Mouse (Mus musculus): ENCODE measurements around the gene Pcif1. TPM values are rescaled to one million over a fixed set of nuclear protein-coding genes. Genes with fewer than 3 reads are reported as not detected.

Pcif1 gene
- polyA plus RNA-seq, 2 experiments, result 40.5 to 66.4 TPM

DNA sequence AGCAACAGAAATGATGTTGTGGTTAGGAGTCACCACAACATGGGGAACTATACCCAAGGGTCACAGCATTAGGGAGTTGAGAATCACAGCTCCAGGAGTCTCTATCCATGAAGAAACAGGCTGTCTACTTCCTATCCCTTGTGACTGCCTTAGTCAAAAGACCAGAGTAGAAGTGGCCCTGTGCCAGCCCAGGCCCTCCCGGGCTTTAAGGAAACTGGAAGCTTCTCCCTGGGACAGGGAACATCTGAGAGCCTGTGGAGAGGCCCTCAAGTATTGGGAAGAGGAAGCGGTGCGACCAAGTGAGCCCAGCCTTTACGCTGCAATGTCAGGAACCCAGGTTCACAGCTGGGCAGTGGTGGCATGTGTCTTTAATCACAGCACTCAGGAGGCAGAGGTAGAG lies 56.9 kb downstream of the Pcif1 start:
- Histone ChIP-seq H3K4me3 (replicated peaks; ENCODE audit: low read length) (no peak overlapping the region), H3K9me3 (ENCODE audit: control insufficient read depth, low read length) (no peaks in the 10 kb centered on the region), H3K27ac (replicated peaks; ENCODE audit: low read depth, low read length) (no peak overlapping the region), H3K9ac (ENCODE audit: low read depth, low read length, severe bottlenecking) (no peak overlapping the region), H3K4me2 (replicated peaks; ENCODE audit: low read depth, low read length, severe bottlenecking) (no peak overlapping the region), H3K36me3 (ENCODE audit: control insufficient read depth, insufficient read depth, low read length) (no peaks in the 10 kb centered on the region), H3K27me3 (ENCODE audit: control insufficient read depth, insufficient read depth, low read length) (peaks cover 17% of the 10 kb centered on the region), H3K4me1 (ENCODE audit: control insufficient read depth, insufficient read depth, low read length) (peaks cover 19% of the 10 kb centered on the region)
- ATAC-seq (ENCODE audit: low FRiP score, low read depth) (no peak), DNase-seq (ENCODE audit: low spot score) (no peak)
- TF ChIP-seq POLR2A (IDR thresholded peaks at IDR 0.05; ENCODE audit: borderline replicate concordance, extremely low read depth, insufficient read depth, insufficient read length), result no peak
- 51% methylated on average over 4 of the region's 4 CpGs for WGBS

DNA sequence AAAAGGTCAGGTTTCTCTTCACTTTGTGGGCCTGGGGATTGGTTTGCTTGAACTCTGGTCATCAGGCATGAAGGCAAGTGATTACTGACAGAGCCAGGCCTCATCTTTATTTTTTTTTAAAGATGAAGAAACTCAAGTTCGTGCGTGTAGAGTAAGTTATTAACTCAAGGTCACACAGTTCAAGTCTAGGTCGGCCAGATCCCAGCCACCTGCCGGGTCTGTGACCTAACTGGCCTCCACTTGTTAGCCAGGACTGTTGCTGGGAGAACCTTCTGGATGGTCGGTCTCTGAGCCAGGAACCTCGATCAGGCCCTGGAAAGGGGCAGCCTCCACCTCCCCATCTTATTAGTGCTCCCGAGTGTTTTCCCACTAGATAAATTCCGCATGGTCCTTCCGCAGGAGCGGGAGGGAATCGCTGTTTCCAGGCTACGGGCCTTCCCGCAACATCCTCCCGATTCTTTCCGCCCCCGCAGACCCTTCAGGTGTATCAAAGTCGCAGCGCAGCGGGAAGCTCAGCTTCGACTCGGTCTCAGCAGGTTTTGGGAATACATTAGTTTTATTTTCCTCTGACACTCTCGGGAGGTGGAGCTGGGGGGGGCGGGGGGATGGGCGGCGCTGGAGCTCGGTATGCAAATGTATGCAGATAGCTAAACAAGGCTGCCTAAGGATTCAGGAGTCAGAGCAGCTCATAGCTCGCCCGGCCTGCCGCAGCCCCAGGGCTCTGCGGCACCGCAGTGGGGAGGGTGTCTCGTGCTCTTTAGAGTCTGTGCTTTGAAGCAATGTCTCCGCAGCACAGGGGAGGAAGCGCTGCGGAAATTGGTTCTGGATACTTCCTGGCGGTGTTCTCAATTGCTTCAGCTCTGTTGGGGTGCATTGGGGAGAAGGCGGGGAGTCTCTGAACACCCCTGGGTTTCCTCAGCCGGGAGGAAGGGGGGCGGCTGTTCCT lies 59.3 kb downstream of the Pcif1 start:
- Histone ChIP-seq H3K27me3 (ENCODE audit: control insufficient read depth, insufficient read depth, low read length) (peaks cover 17% of the 10 kb centered on the region), H3K27ac (replicated peaks; ENCODE audit: low read depth, low read length) (no peak overlapping the region), H3K9me3 (ENCODE audit: control insufficient read depth, low read length) (no peaks in the 10 kb centered on the region), H3K4me1 (ENCODE audit: control insufficient read depth, insufficient read depth, low read length) (peaks cover 19% of the 10 kb centered on the region), H3K9ac (ENCODE audit: low read depth, low read length, severe bottlenecking) (peak overlapping the region; percentile 34; the same call in 1 of the 2 replicates), H3K4me2 (replicated peaks; ENCODE audit: low read depth, low read length, severe bottlenecking) (peak overlapping the region; percentile 57), H3K4me3 (replicated peaks; ENCODE audit: low read length) (peak overlapping the region; percentile 34), H3K36me3 (ENCODE audit: control insufficient read depth, insufficient read depth, low read length) (no peaks in the 10 kb centered on the region)
- no peak for ATAC-seq (ENCODE audit: low FRiP score, low read depth)
- WGBS, result under 1% methylated on average over 39 of the region's 39 CpGs
- DNase-seq (ENCODE audit: low spot score), result peak; percentile 52
- no peak for TF ChIP-seq POLR2A (IDR thresholded peaks at IDR 0.05; ENCODE audit: borderline replicate concordance, extremely low read depth, insufficient read depth, insufficient read length)

DNA sequence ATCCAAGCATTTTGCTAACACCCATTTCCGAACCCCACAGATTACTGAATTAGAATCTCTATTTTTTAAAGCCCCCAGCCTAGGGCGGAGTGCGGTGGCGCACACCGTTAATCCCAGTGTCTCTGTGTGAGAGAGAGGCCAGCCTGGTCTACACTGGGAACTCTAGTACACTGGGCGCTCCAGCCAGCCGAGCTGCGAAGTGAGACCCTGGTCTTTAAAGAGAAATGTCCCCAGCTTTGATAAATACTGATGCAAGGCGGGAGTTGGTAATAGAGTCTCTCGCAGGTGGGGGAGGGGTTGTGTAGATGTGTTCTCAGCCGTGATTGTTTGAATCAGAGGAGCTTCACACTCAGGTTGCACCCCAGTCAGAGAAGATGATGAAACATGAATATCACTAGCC lies 60.0 kb downstream of the Pcif1 start:
- peaks cover 17% of the 10 kb centered on the region for H3K27me3 ChIP-seq (ENCODE audit: control insufficient read depth, insufficient read depth, low read length)
- DNase-seq (ENCODE audit: low spot score) (no peak), ATAC-seq (ENCODE audit: low FRiP score, low read depth) (no peak)
- peak overlapping the region; percentile 34 for H3K4me3 ChIP-seq (replicated peaks; ENCODE audit: low read length)
- peaks cover 19% of the 10 kb centered on the region for H3K4me1 ChIP-seq (ENCODE audit: control insufficient read depth, insufficient read depth, low read length)
- no peak for TF ChIP-seq POLR2A (IDR thresholded peaks at IDR 0.05; ENCODE audit: borderline replicate concordance, extremely low read depth, insufficient read depth, insufficient read length)
- no peak overlapping the region for H3K27ac ChIP-seq (replicated peaks; ENCODE audit: low read depth, low read length)
- no peaks in the 10 kb centered on the region for H3K9me3 ChIP-seq (ENCODE audit: control insufficient read depth, low read length)
- 2% methylated on average over 11 of the region's 11 CpGs for WGBS
- peak overlapping the region; percentile 57 for H3K4me2 ChIP-seq (replicated peaks; ENCODE audit: low read depth, low read length, severe bottlenecking)
- H3K9ac ChIP-seq (ENCODE audit: low read depth, low read length, severe bottlenecking), result 0 out of 2 replicates have a peak overlapping the region, but pooled peaks have one; percentile 34
- H3K36me3 ChIP-seq (ENCODE audit: control insufficient read depth, insufficient read depth, low read length), result no peaks in the 10 kb centered on the region

DNA sequence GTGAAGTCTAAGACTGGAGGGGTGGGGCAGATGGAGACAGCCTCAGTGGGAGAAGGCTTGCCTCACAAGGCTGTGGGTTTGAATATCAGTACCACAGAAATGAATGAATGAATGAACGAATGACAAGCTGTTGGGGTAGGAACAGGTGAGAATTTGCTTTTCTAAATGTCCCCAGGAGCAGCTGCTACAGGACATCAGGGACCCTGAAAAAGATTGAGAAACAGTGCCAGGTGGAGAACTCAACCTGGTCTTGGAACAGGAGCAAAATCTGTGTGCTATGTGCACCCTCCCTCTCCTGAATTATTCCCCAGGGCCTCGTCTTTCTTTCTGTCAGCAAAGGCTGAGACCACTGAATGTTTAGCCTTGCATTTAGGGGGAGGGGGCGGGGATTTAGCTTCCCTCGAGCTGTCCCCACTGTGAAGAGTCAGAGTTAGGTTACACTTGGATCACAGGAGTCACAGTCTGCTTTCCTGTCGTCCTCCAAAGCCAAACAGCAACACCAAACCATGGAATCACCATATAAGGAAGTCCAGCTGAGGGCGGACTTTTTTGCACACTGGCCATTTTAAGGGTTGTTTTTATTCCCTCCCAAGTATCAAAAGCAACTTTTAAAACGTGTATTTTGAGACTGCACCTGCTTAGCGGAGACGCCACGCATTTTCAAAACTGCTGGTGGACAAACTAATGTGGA lies 61.2 kb downstream of the Pcif1 start, which contains the start of gene Mmp9:
Gene Mmp9 (plus strand): TSS at position 641 of the 691 bp plus-strand sequence.
- Histone ChIP-seq H3K4me1 (ENCODE audit: control insufficient read depth, insufficient read depth, low read length) (peaks cover 19% of the 10 kb centered on the region), H3K9ac (ENCODE audit: low read depth, low read length, severe bottlenecking) (no peak within 1 kb of the TSS), H3K36me3 (ENCODE audit: control insufficient read depth, insufficient read depth, low read length) (no peaks in the 10 kb centered on the region), H3K4me2 (replicated peaks; ENCODE audit: low read depth, low read length, severe bottlenecking) (no peak within 1 kb of the TSS), H3K4me3 (replicated peaks; ENCODE audit: low read length) (no peak within 1 kb of the TSS), H3K9me3 (ENCODE audit: control insufficient read depth, low read length) (no peaks in the 10 kb centered on the region), H3K27me3 (ENCODE audit: control insufficient read depth, insufficient read depth, low read length) (peaks cover 17% of the 10 kb centered on the region), H3K27ac (replicated peaks; ENCODE audit: low read depth, low read length) (no peak within 1 kb of the TSS)
- TF ChIP-seq POLR2A (IDR thresholded peaks at IDR 0.05; ENCODE audit: borderline replicate concordance, extremely low read depth, insufficient read depth, insufficient read length), result no peak
- 20% methylated on average over 10 of the region's 10 CpGs for WGBS
- DNase-seq (ENCODE audit: low spot score) (no peak), ATAC-seq (ENCODE audit: low FRiP score, low read depth) (peak; percentile 67)

DNA sequence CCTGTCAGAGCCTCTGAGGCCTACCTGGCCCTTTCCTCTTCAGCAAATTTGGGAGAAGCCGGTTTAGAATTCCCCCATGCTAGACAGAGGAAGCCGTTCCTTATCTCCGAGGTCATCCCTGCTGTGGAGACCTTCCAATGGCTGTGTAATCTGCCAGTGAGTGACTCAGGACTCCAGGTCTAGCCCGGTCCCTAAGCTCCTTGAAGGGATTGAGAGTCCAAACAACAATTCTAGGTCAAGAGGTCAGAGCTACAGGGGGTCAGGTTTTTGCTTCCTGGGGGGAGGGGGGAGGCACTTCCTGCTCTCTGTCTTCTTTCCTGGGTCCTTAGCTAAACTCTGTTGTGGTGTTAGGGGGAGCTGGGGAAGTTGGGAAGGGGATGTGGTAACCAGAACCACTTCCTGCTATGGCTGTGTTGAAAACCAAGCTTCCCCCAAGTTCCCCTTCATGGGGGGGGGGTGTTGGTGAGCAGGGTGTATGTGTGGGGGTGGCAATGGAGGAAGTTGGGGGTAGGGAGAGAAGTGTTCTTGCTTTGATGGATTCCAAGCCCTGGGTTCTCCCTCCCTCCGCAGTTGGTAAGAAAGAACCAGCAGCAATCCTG lies 63.7 kb downstream of the Pcif1 start:
- Histone ChIP-seq H3K27me3 (ENCODE audit: control insufficient read depth, insufficient read depth, low read length) (peaks cover 15% of the 10 kb centered on the region), H3K9ac (ENCODE audit: low read depth, low read length, severe bottlenecking) (no peak overlapping the region), H3K36me3 (ENCODE audit: control insufficient read depth, insufficient read depth, low read length) (no peaks in the 10 kb centered on the region), H3K4me1 (ENCODE audit: control insufficient read depth, insufficient read depth, low read length) (peaks cover 25% of the 10 kb centered on the region), H3K9me3 (ENCODE audit: control insufficient read depth, low read length) (no peaks in the 10 kb centered on the region), H3K4me3 (replicated peaks; ENCODE audit: low read length) (no peak overlapping the region), H3K27ac (replicated peaks; ENCODE audit: low read depth, low read length) (no peak overlapping the region), H3K4me2 (replicated peaks; ENCODE audit: low read depth, low read length, severe bottlenecking) (no peak overlapping the region)
- no peak for DNase-seq (ENCODE audit: low spot score)
- WGBS, result 26% methylated on average over 5 of the region's 5 CpGs
- no peak for ATAC-seq (ENCODE audit: low FRiP score, low read depth)
- no peak for TF ChIP-seq POLR2A (IDR thresholded peaks at IDR 0.05; ENCODE audit: borderline replicate concordance, extremely low read depth, insufficient read depth, insufficient read length)

Other genes starting within 250 kb of the Pcif1 start
- not detected in 2 replicates for gene Wfdc16, start 240.5 kb upstream of the Pcif1 start, polyA plus RNA-seq (2012; rRNA removed)
- not detected in 2 replicates for gene Wfdc16, start 240.5 kb upstream of the Pcif1 start, polyA plus RNA-seq (2014; fragmentation: Nextera tagmentation; extraction: Ambion mirVana)
- 0.31 and 0.37 TPM in 2 replicates for gene Wfdc10, start 223.3 kb upstream of the Pcif1 start, polyA plus RNA-seq (2012; rRNA removed)
- gene Wfdc10, start 223.3 kb upstream of the Pcif1 start, polyA plus RNA-seq (2014; fragmentation: Nextera tagmentation; extraction: Ambion mirVana), result 0.68 TPM in 1 of 2 replicates, not detected in the other
- not detected in 2 replicates for gene Wfdc9, start 222.7 kb upstream of the Pcif1 start, polyA plus RNA-seq (2012; rRNA removed)
- not detected in 2 replicates for gene Wfdc9, start 222.7 kb upstream of the Pcif1 start, polyA plus RNA-seq (2014; fragmentation: Nextera tagmentation; extraction: Ambion mirVana)
- not detected in 2 replicates for gene Wfdc11, start 205.2 kb upstream of the Pcif1 start, polyA plus RNA-seq (2012; rRNA removed)
- not detected in 2 replicates for gene Wfdc11, start 205.2 kb upstream of the Pcif1 start, polyA plus RNA-seq (2014; fragmentation: Nextera tagmentation; extraction: Ambion mirVana)
- gene Wfdc13, start 194.2 kb upstream of the Pcif1 start, polyA plus RNA-seq (2012; rRNA removed), result 0.06 and 0.08 TPM in 2 replicates
- gene Wfdc13, start 194.2 kb upstream of the Pcif1 start, polyA plus RNA-seq (2014; fragmentation: Nextera tagmentation; extraction: Ambion mirVana), result 0.18 TPM in 1 of 2 replicates, not detected in the other
- gene Spint4, start 180.8 kb upstream of the Pcif1 start, polyA plus RNA-seq (2012; rRNA removed), result not detected in 2 replicates
- not detected in 2 replicates for gene Spint4, start 180.8 kb upstream of the Pcif1 start, polyA plus RNA-seq (2014; fragmentation: Nextera tagmentation; extraction: Ambion mirVana)
- gene Spint5, start 164.0 kb upstream of the Pcif1 start, polyA plus RNA-seq (2012; rRNA removed), result not detected in 2 replicates
- not detected in 2 replicates for gene Spint5, start 164.0 kb upstream of the Pcif1 start, polyA plus RNA-seq (2014; fragmentation: Nextera tagmentation; extraction: Ambion mirVana)
- 0.67 and 0.79 TPM in 2 replicates for gene Wfdc3, start 133.4 kb upstream of the Pcif1 start, polyA plus RNA-seq (2012; rRNA removed)
- gene Wfdc3, start 133.4 kb upstream of the Pcif1 start, polyA plus RNA-seq (2014; fragmentation: Nextera tagmentation; extraction: Ambion mirVana), result 0.37 and 0.50 TPM in 2 replicates
- 46.0 and 58.6 TPM in 2 replicates for gene Dnttip1, start 133.3 kb upstream of the Pcif1 start, polyA plus RNA-seq (2012; rRNA removed)
- 70.1 and 70.6 TPM in 2 replicates for gene Dnttip1, start 133.3 kb upstream of the Pcif1 start, polyA plus RNA-seq (2014; fragmentation: Nextera tagmentation; extraction: Ambion mirVana)
- gene Ube2c, start 109.4 kb upstream of the Pcif1 start, polyA plus RNA-seq (2012; rRNA removed), result 293 and 329 TPM in 2 replicates
- gene Ube2c, start 109.4 kb upstream of the Pcif1 start, polyA plus RNA-seq (2014; fragmentation: Nextera tagmentation; extraction: Ambion mirVana), result 279 and 305 TPM in 2 replicates
- gene Tnnc2, start 99.3 kb upstream of the Pcif1 start, polyA plus RNA-seq (2012; rRNA removed), result 178 and 322 TPM in 2 replicates
- 273 and 401 TPM in 2 replicates for gene Tnnc2, start 99.3 kb upstream of the Pcif1 start, polyA plus RNA-seq (2014; fragmentation: Nextera tagmentation; extraction: Ambion mirVana)
- gene Snx21, start 93.5 kb upstream of the Pcif1 start, polyA plus RNA-seq (2012; rRNA removed), result 26.0 and 35.0 TPM in 2 replicates
- 29.2 and 34.0 TPM in 2 replicates for gene Snx21, start 93.5 kb upstream of the Pcif1 start, polyA plus RNA-seq (2014; fragmentation: Nextera tagmentation; extraction: Ambion mirVana)
- 31.5 and 41.2 TPM in 2 replicates for gene Acot8, start 74.4 kb upstream of the Pcif1 start, polyA plus RNA-seq (2012; rRNA removed)
- gene Acot8, start 74.4 kb upstream of the Pcif1 start, polyA plus RNA-seq (2014; fragmentation: Nextera tagmentation; extraction: Ambion mirVana), result 14.0 and 15.2 TPM in 2 replicates
- gene Zswim3, start 74.2 kb upstream of the Pcif1 start, polyA plus RNA-seq (2012; rRNA removed), result 4.3 and 4.9 TPM in 2 replicates
- 6.9 and 7.0 TPM in 2 replicates for gene Zswim3, start 74.2 kb upstream of the Pcif1 start, polyA plus RNA-seq (2014; fragmentation: Nextera tagmentation; extraction: Ambion mirVana)
- 9.1 and 11.2 TPM in 2 replicates for gene Zswim1, start 56.6 kb upstream of the Pcif1 start, polyA plus RNA-seq (2012; rRNA removed)
- 19.5 and 19.9 TPM in 2 replicates for gene Zswim1, start 56.6 kb upstream of the Pcif1 start, polyA plus RNA-seq (2014; fragmentation: Nextera tagmentation; extraction: Ambion mirVana)
- gene Spata25, start 50.8 kb upstream of the Pcif1 start, polyA plus RNA-seq (2012; rRNA removed), result 0.09 and 0.13 TPM in 2 replicates
- not detected in 2 replicates for gene Spata25, start 50.8 kb upstream of the Pcif1 start, polyA plus RNA-seq (2014; fragmentation: Nextera tagmentation; extraction: Ambion mirVana)
- 197 and 285 TPM in 2 replicates for gene Ctsa, start 46.4 kb upstream of the Pcif1 start, polyA plus RNA-seq (2012; rRNA removed)
- 147 and 163 TPM in 2 replicates for gene Ctsa, start 46.4 kb upstream of the Pcif1 start, polyA plus RNA-seq (2014; fragmentation: Nextera tagmentation; extraction: Ambion mirVana)
- 7.2 and 8.5 TPM in 2 replicates for gene Neurl2, start 45.8 kb upstream of the Pcif1 start, polyA plus RNA-seq (2012; rRNA removed)
- 5.5 and 7.6 TPM in 2 replicates for gene Neurl2, start 45.8 kb upstream of the Pcif1 start, polyA plus RNA-seq (2014; fragmentation: Nextera tagmentation; extraction: Ambion mirVana)
- gene Pltp, start 21.6 kb upstream of the Pcif1 start, polyA plus RNA-seq (2012; rRNA removed), result 45.5 and 55.3 TPM in 2 replicates
- 51.1 and 56.2 TPM in 2 replicates for gene Pltp, start 21.6 kb upstream of the Pcif1 start, polyA plus RNA-seq (2014; fragmentation: Nextera tagmentation; extraction: Ambion mirVana)
- gene Zfp335, start 32.5 kb downstream of the Pcif1 start, polyA plus RNA-seq (2012; rRNA removed), result 37.9 and 48.9 TPM in 2 replicates
- 13.7 and 17.7 TPM in 2 replicates for gene Zfp335, start 32.5 kb downstream of the Pcif1 start, polyA plus RNA-seq (2014; fragmentation: Nextera tagmentation; extraction: Ambion mirVana)
- gene Mmp9, start 61.5 kb downstream of the Pcif1 start, polyA plus RNA-seq (2012; rRNA removed), result 16.7 and 20.3 TPM in 2 replicates
- gene Mmp9, start 61.5 kb downstream of the Pcif1 start, polyA plus RNA-seq (2014; fragmentation: Nextera tagmentation; extraction: Ambion mirVana), result 13.6 and 19.1 TPM in 2 replicates
- 6.9 and 7.0 TPM in 2 replicates for gene Slc12a5, start 81.5 kb downstream of the Pcif1 start, polyA plus RNA-seq (2012; rRNA removed)
- gene Slc12a5, start 81.5 kb downstream of the Pcif1 start, polyA plus RNA-seq (2014; fragmentation: Nextera tagmentation; extraction: Ambion mirVana), result 0.72 and 0.88 TPM in 2 replicates
- gene Ncoa5, start 155.6 kb downstream of the Pcif1 start, polyA plus RNA-seq (2012; rRNA removed), result 77.3 and 86.3 TPM in 2 replicates
- gene Ncoa5, start 155.6 kb downstream of the Pcif1 start, polyA plus RNA-seq (2014; fragmentation: Nextera tagmentation; extraction: Ambion mirVana), result 58.7 and 68.1 TPM in 2 replicates
- 9.7 and 11.7 TPM in 2 replicates for gene Cd40, start 176.3 kb downstream of the Pcif1 start, polyA plus RNA-seq (2012; rRNA removed)
- gene Cd40, start 176.3 kb downstream of the Pcif1 start, polyA plus RNA-seq (2014; fragmentation: Nextera tagmentation; extraction: Ambion mirVana), result 7.4 and 9.1 TPM in 2 replicates
- not detected in 2 replicates for gene 1700025C18Rik, start 211.4 kb downstream of the Pcif1 start, polyA plus RNA-seq (2012; rRNA removed)
- gene 1700025C18Rik, start 211.4 kb downstream of the Pcif1 start, polyA plus RNA-seq (2014; fragmentation: Nextera tagmentation; extraction: Ambion mirVana), result not detected in 2 replicates